Mouse (Mus musculus): Measurements from ENCODE around the gene Phlda2.

Phlda2 gene

GRCm38 (mm10) chr7:143461294-143461870 lies 41.6 kb downstream of the Phlda2 start:
- DNase-seq: no peak

GRCm38 (mm10) chr7:143460874-143461273 lies 42.1 kb downstream of the Phlda2 start, which contains the start of gene Cdkn1c:
Cdkn1c (minus strand) TSS chr7:143461050.
- DNase-seq: no peak

GRCm38 (mm10) chr7:143460217-143460834 lies 42.6 kb downstream of the Phlda2 start:
- DNase-seq: no peak

- no peak for DNase-seq
Measured at GRCm38 (mm10) chr7:143459332-143460211, 43.4 kb downstream of the Phlda2 start.

GRCm38 (mm10) chr7:143458963-143459331 lies 44.0 kb downstream of the Phlda2 start:
- no peak for DNase-seq

All from cerebellum, adult 11 months (tissue).